Mouse (Mus musculus): ENCODE results near the gene Asb18.

The Asb18 gene

DNA sequence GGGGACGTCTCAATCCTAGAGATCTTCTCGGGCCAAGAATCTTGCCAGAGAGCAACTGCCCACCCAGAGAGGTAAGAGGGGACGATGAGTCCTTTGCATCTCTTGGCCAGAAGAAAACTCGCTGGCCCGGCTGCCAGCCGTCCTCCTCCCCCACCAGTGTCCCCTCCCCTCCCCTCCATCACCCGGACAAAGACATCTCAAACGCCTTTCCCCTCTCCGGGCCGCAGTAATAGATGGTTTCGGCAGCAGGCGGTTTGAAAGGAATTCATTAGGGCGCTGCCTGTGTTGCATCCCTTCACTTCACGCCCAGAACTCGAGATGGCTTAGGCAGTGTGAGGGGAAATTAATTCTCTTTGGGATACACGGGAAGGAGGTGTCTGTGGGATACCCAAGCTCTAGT lies 81.8 kb downstream of the Asb18 start:
- no peak for DNase-seq (ENCODE audit: low spot score)

DNA sequence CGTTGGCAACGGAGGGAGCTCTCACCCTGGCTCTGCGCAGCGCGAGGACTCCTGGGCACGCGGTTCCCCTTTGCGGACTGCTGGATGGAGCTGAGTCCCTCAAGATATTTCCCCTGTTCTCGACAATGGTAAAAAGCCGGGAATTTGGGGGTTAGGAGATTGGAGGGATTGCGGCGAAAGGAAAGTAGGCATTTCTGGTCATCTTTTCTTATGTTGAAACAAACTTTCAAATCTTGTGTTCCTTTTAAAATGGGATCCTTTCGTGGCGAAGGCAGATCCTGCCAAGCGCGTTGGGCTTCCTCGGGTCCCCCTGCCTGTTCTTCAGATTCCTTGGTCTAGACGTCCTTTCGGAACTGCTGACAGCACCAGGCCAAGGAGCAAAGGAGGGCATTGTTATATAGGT lies 82.4 kb downstream of the Asb18 start:
- DNase-seq (ENCODE audit: low spot score) = no peak

DNA sequence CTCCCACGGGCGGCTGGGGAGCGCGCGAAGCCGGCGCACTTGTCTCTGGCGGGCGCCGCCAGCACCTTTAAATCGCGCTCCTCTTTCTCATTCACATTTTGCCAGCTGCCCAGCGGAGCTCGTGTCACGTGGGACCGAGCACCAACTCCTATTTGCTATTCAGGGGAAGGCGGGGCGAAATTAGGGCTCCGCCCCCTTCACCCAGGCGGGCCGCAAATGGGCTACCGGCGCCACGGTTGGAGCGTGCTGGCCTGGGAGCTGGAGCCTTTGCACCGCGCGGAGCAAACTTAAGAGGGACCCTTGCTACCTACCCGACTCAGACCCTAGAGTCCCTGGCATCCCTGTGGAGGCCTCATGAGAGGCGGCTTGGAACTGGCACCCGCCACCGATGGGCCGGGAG lies 83.3 kb downstream of the Asb18 start, which contains the start of gene Gbx2:
Gene Gbx2, minus strand, starts transcription at position 60 of the 400 bp plus-strand sequence.
- DNase-seq (ENCODE audit: low spot score) = peak; percentile 29

DNA sequence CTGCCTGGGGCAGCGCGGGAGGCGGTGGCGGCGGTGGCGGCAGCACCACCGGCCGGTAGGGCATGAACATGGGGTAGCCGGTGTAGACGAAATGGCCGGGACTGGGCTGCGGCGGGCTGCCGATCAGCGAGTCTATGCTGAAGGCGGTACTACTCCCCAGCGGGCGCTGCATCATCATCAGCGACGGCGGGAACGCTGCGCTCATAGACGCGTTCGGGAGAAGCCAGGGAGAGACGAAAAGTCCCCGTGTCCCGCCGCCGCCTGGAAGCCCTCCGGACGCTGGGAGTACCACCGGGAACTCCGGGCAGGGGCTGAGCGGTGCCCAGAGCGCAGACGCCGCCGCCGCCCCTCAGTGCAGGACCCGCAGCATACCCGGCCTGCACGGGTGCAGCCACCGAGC lies 83.9 kb downstream of the Asb18 start:
- DNase-seq (ENCODE audit: low spot score) = no peak

DNA sequence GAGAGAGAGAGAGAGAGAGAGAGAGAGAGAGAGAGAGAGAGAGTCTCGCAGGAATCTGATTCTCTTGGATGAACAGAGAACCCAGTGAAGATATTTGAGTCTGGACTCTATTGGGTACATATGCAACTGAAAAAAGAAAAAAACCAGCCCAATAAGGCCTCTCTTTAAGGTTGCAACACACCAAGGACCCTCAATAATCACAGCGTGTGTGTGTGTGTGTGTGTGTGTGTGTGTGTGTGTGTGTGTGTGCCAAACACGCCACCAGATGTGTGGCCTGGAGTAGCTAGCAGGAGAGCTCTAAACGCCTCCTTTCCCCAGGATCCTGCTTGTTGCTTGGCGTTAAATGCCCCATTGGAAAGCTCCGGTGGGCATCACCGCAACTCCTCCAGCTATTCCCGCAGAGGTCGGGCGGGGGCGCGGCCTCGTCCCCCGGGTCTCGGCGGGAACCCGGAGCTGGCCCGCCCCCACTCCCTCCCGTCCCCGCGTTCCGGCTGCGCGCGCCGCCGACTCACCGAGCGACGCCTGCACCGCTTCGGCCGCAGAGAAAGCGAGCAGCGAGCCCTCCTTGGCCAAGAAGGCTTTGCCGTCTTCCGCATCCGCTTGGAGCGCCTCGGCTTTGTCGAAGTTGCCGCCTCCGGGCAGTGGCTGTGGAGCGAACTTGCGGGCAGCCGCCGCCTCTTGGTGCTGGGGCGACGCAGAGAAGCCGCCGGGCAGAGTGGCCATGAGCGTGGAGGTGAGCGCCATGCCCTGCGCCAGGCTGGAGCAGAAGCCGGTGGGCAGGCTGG lies 84.6 kb downstream of the Asb18 start:
- no peak for DNase-seq (ENCODE audit: low spot score)

DNA sequence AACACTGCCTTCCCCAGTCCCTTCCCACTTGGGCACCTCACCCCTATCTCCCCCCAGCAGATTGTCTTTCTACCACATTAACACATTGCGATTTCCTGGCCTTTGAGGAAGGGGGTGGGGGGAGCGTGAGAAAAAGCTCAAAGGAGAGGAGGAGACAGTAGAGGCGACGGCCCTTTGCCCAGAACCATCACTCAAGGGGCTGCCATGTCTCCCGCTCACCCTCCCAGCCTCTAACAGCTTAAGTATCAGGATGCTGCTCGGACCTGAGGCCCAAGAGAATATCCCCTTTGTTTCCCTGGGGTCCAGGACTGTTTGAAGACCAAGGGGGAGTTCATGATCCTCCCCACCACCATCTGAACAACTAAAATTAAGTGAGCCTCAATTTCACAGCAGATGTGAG lies 85.3 kb downstream of the Asb18 start:
- DNase-seq (ENCODE audit: low spot score) = no peak

DNA sequence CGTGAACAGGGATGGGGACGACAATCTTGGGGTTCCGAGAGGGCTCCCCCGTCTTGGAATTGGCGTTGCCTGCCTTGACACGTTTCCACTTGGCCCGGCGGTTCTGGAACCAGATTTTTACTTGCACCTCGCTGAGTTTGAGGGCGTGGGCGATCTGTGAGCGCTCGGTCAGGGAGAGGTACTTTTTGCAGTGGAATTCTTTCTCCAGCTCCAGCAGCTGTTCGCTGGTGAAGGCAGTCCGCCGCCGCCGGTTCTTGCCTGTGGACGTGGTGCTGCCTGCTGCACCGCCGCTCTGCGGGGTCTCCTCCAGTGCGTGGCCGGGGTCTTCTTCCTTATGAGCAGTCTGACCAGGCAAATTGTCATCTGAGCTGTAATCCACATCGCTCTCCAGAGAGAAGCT lies 85.8 kb downstream of the Asb18 start:
- DNase-seq (ENCODE audit: low spot score) = no peak

DNA sequence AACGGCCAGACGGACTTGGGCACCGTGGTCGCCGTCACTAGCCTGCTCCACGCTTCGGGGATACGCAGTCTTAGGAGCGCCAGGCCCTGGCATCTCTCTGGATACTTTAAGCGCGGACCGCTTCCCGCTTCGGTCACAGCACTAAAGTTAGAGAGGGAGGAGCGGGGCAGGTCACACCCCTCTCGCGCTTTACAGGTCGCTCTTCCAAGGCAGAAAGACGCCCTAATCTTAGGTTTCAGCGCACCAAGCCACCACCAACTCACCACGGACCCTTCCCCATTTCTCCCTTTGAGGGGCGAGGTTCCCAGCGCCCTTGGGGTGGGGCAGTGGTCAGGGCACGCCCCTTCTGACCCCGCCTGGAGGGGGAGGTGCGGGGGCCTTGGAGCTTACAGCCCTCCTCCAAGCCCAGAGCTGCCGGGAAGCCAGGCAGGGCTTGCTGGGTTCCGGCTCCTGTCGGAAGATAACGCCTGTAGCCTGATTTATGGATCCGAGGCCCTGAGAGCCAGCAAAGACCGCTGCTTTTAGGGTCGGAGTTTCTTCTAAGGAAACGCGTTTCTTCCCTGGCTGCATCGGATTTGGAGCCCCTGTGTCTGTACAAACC lies 87.3 kb downstream of the Asb18 start:
- DNase-seq (ENCODE audit: low spot score) = no peak

DNA sequence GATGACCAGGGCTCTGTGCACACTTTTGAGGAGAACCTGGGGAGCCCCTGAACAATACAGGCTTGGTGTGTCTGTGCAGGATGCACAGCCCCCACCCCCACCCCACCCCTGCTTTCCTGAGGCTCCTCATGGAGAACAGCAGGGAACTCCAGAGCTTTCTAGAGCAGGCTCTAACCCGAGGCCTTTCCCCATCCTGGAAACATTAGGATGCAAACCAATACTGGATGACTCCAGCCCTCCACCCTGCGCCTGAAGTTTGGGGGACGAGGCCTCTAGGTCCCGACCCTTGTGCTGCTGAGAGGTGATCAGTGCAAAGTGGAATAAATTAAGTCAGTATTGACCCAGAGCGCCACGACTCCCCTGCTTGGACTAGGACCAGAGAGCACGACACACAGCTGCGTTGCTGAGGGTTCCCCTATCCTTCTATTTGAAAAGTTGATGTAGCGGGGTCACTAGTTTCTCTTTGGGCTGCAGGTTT lies 87.8 kb downstream of the Asb18 start:
- DNase-seq (ENCODE audit: low spot score) = no peak

DNA sequence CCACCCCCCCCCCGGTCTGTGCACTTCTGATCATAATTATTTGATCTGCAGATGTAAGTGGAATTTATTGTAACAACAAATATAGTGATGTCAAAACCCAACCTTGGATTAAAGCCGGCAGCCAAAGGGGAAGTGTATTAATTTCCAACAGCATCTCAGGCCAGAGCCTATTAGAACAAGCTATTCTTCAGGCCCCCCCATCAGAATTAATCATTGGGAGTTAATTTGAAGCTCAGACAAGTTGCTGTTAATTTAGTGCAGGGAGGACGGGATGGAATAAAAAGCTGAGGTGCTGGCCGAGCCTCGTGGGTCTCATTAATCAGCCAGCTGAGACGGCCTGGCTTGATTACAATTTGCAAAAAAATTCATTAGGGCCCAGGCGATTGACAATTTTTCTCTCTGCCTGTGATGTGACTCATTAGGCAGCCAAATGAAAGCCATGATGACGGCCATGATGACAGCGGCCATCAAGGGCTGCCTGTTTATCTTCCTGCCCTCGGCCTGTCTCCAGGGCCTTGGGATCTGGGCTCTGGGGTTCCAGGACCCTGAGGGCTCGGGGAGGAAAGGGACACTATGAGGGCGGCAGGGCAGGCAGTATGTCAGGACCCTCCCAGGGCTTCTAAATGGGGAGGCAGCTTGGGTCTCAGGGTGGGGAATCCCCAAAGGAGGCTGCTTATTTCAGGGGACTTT lies 88.8 kb downstream of the Asb18 start:
- DNase-seq (ENCODE audit: low spot score) = no peak

DNA sequence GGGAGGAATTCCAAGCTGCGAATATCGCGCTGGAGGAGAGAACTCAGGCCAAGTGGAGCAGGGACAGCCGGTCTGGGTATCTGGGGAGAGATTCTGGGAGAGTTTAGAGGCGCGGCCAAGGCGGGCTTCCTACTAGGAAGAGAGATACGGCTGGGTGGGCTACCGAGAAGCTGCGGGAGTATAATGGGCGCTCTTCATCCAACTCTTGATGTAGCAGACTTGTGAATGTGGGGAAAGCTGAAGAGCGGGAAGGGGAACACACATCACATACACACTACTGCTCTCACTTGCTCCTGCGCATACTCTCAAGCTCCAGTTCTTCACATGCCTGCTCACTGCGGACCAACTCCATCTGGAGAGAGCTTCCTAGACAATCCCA lies 90.8 kb downstream of the Asb18 start:
- no peak for DNase-seq (ENCODE audit: low spot score)

DNA sequence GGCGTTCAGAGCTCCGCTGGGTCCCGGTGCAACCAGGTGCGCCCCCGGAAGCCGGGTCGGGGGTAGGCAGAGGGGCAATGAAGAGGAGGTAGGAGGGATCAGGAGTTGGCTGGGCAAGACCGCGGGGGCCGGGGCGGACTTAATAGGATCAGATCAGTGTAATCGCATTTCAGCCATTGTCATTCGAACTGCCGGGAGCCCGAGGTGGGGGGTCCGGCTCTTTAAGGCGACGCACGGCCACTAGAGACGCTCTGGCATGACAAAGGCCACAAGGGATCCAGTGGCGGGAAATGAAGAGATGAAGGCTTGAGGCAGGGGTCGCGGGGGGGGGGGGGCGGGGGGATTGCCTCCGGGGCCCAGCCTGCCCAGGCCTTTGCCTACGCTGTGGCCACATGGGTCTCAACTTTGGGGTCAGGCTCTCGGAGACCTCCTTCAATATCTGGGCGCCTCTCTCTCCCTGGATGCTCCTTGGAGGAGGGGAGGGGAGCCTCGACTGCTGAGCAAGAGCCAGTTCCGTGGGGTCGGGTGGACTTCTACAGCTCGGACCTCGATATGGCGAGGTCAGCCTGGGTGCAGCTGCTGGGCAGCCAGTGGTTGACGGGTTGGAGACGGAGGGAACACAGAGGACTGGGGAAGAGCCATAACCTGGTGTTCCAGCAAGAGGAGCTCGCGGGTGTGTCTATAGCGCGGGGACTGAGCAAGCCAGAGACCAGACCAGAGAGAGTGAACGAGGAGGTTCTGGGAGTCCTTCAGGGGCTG lies 91.4 kb downstream of the Asb18 start:
- DNase-seq (ENCODE audit: low spot score) = no peak

DNA sequence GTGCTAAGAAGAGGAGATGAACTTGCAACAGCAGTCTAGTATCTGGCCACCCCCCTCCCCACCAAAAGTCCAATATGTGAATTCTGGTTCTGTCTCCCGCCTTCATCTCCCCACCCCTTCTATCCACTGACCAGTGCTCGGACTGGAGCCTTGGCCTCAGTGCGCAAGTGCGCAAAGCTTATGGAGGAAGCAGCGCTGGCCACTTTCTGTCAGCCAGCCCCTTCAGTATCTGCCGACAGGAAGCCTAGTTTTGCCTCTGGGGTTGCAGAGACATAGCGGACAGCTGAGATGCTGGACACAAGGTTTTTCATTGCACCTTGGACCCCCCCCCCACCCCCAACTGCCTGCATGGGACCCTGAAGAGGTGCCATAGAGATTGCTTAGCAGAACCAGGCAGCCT lies 92.2 kb downstream of the Asb18 start:
- DNase-seq (ENCODE audit: low spot score) = no peak

DNA sequence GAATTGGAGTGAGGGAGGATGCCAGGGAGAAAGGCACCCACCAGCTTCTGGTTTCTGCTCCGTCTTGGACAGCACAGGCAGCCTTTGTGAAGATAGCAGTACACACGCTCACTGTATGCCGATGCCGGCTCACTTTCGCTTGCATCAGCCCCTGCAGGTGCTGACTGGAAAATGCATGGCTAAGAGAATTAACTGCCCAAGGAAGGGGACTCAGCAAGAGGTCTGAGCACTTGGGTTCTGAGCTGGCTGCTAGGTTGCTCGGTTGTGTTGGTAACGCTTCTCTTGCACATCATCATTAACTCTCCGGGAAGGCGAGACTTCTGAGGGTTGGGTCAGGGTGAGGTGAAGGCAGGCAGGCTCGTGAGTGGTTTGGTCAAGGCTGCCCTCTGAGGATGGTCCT lies 92.7 kb downstream of the Asb18 start:
- DNase-seq (ENCODE audit: low spot score) = no peak

DNA sequence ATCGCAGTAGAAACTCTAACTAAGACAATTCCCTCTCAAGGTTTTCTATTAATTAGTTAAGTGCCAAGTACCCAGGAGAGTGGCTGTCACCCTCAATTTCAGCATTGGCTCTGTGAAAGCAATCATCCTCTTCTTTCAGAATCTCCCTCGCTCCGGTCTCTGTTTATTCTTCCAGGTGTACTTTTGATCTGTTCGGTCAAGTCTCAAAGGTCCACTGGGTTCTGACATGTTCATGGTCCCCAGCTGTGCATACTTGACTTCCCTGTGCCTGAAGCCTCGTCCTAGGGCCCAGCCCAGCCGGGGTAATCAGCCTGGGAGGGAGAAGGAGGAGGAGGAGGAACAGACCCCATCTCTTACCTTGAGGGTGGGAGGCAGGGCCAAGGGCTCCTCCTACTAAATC lies 95.3 kb downstream of the Asb18 start:
- DNase-seq (ENCODE audit: low spot score) = no peak

DNA sequence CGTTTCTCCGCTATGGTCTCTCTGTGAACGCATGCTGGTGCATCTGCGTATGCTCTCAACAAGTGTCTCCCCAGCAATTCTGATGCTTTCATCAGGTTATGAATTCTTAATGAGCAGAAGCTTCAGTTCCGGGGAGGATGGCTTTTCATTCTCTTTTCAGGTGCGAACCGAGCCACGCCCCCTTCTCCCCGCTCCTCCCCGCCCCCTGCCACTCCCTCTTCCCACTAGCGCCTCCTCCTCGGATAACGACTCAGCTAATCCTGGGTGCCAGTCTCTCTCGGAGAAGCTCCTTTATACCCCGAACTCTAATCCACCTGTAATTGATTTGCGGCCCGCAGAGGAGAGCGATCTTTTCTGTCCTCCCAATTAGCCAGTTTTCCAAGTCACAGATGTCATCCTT lies 96.4 kb downstream of the Asb18 start:
- DNase-seq (ENCODE audit: low spot score) = no peak

DNA sequence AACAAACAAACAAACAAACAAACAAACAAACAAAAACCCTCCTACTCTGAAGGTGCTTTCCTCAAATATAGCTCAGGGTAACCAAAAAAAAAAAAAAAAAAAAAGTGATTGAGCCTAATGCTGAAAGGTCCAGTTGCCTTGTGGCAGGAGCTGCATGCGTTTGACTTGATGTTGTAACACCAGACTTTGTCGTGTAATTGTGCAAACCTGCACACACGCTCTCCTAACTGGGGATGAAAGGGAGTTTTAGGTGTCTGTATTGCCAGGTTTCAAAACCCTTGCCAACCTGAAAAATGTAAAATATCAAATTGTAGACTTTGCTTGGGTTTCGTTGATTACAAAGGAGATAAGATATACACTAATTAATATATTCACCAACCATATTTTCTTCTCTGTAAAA lies 100.9 kb downstream of the Asb18 start:
- no peak for DNase-seq (ENCODE audit: low spot score)

DNA sequence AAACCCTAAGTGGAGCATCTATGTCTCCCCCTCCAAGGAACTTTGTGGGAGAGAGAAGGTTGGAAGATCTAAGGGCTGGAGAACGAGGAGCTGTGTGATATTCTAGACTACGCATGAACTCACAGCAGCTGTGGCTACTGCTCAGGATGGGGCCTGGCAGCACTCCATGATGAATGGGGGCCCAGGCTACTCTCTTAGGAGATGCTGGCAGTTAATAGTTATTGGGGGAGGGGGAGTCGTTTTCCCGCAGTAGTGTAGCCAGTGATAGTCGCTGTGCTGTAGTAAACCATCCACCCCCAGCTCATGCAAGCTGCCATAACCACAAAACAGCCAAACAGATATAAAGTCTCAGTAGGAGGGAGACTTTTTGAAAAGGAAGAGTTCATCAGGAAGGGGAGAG lies 102.1 kb downstream of the Asb18 start:
- no peak for DNase-seq (ENCODE audit: low spot score)

DNA sequence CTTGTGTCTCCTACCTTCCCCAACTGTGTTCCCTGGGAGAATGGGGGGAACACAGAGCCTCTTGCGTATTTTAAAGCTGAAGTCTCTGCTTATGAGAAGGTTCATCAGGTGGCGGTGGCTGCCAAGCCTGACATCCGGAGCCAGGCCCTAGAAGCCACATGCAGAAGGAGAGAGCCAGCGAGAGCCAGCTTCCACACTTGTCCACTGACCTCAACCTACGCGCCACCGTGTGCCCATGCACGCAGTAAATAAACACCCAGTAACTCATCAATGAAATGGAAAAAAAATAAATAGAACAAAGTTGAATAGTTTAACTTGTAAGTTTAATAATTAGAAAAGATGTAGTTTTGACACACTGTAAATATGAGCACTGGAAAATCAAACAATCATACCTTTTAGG lies 104.7 kb downstream of the Asb18 start:
- no peak for DNase-seq (ENCODE audit: low spot score)

DNA sequence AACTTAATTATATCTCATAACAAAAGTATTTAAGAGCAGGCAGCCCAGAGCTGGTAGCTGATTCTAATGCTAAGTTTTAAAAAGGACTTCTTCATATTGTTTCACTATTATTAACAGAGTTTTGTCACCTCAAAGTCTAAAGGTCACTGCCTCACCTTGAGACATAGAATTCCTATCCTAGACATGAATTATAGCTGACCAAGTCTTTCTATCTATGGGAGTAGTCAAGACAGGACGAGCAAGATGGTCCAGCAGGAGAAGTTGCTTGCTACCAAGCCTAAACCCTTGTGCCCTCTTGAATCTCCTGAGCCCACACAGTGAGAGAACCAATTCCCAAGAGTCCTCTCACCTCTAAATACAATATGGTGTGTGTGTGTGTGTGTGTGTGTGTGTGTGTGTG lies 111.8 kb downstream of the Asb18 start:
- DNase-seq (ENCODE audit: low spot score) = no peak

DNA sequence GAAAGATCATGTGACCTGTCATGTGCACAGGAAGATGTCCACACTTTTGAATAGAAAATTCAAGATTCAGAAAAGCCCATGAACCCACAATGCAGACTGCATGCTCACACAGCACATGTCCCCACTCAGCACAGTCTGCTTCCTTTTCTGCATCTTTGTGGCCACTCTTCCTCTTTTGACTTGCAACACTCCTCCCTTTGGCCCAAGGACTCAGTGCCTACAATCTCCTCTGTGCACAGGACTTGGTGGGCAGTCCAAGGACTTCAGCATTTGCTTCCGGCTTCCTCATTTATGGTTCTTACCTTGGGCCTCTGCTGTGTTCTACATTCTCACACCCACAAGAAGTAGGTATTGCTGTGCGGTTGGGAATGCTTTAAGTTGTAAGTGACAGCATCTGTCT lies 112.2 kb downstream of the Asb18 start:
- DNase-seq (ENCODE audit: low spot score) = no peak

DNA sequence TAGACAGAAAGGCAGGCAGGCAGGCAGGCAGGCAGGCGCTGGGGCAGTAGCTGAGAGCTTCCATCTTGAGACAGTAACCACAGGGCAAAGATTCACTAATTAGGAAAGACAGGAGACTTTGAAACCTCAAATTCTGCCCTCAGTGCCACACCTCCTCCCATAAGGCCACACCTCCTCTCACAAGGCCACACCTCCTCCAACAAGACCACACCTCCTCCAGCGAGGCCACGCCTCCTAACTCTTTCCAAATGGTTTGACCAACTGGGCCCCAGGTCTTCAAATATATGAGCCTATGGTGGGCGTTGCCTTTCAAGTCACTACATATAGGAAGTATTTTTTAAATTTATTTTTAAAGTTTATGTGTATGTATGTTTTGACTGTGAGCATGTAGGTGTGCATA lies 113.1 kb downstream of the Asb18 start:
- DNase-seq (ENCODE audit: low spot score) = no peak
